Mouse (Mus musculus): ENCODE measurements around the gene Dcaf10.

Dcaf10 gene

DNA sequence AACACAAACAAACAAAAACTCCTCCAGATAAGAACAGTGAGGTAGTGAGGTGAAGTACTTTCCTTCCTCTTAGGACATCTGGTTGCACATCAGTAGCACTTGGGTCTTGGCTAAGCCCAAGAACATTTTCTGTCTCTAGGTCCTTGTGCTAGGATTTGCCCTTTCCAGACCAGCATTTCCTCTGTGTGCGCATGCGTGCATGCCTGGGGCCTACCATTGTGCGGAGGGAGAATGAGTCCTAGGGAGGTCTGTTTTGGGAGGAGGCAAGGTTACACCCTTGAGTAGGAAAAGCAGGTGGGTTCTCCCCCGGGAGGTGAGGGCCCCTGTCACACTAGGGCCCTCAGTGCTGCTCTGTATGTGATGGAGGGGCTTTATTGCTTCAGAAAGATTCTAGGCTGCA lies 77.2 kb downstream of the Dcaf10 start:
- DNase-seq (ENCODE audit: low spot score in 2 of 2), result no peak

DNA sequence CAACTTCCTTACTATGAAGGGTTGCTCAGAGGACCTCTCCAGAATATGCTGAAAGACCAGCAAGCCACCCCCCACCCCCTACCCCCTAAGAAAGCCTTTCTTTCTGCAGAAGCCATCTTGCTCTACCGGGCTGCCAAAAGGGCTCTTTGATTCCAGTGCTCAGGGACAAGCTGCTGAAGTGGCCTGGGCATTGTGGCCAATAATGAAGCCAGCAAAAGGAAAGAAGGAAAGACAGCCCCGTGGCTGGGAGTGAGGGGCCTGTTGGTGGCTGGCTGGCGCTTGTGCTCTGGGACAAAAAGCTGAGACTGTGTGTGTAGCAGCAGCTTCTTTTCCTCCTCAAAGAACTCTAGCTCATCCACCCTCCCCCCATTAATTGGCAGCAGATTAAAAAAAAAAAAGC lies 78.8 kb downstream of the Dcaf10 start:
- DNase-seq (ENCODE audit: low spot score in 2 of 2), result no peak

GRCm38 (mm10) chr4:45421519-45422260 lies 79.8 kb downstream of the Dcaf10 start:
- no peak for DNase-seq (ENCODE audit: low spot score in 2 of 2)

GRCm38 (mm10) chr4:45422640-45423039 lies 80.7 kb downstream of the Dcaf10 start:
- no peak for DNase-seq (ENCODE audit: low spot score in 2 of 2)

GRCm38 (mm10) chr4:45423406-45423805 lies 81.5 kb downstream of the Dcaf10 start:
- no peak for DNase-seq (ENCODE audit: low spot score in 2 of 2)

DNA sequence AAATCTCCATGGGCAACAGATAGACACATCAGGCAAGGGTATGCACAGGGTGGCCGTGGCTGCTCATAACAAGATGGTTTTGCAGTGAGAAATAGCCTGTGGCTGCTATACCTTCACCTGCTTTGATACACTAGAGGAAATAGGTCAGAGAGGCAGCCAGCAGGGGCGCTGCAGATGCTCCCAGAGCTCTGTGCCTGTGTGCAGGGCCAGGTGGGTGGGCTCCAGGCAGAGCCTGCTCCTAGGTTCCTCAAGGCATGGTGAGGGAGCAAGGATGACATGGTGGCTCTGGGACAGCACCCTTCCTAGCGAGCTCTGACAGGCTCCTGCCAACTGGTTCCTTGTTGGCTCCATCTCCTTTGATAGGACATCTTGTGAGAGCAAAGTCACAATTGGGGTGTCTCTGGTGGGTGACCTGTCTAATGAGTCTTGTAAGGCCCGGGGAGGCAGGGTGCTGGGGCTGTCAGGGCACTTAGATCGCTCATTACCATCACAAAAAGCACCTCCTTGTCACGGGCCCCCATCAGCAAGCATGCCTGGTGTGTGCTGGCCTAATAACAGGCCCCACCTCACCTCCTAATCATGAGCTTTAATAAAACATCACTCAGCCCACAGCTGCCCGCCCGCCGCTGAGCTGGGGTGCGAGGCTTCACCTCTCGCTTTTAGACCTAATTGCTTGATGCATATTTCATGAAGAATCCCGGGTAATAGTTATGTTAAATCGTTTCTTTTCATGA lies 85.0 kb downstream of the Dcaf10 start:
- DNase-seq (ENCODE audit: low spot score in 2 of 2), result no peak
